Mouse (Mus musculus) spleen, adult 2 months (tissue): Measurements from ENCODE around the gene Fbxw13.

ENCODE experiments used
- CTCF ChIP-seq: fragments of 200-500 bp; IDR thresholded peaks from 2 replicates; pipeline ENCODE4 v1.5.1; 2011; ENCODE audit warnings: mild to moderate bottlenecking, inconsistent platforms; ENCODE audit not compliant: insufficient read depth, insufficient read length, insufficient replicate concordance; ENCODE audit errors: extremely low read depth
- POLR2A ChIP-seq: fragments of 200-500 bp; IDR thresholded peaks from 2 replicates; pipeline ENCODE4 v1.6.1; 2011; ENCODE audit warnings: low read depth, low read length, inconsistent platforms

GRCm38 (mm10) chr9:109167316-109167715 is 28.5 kb downstream of the Fbxw13 start:
- no peak for TF ChIP-seq CTCF
- TF ChIP-seq POLR2A = no peak
